7 mouse cellular contexts compared by ENCODE assay signal in the genomic region with DNA sequence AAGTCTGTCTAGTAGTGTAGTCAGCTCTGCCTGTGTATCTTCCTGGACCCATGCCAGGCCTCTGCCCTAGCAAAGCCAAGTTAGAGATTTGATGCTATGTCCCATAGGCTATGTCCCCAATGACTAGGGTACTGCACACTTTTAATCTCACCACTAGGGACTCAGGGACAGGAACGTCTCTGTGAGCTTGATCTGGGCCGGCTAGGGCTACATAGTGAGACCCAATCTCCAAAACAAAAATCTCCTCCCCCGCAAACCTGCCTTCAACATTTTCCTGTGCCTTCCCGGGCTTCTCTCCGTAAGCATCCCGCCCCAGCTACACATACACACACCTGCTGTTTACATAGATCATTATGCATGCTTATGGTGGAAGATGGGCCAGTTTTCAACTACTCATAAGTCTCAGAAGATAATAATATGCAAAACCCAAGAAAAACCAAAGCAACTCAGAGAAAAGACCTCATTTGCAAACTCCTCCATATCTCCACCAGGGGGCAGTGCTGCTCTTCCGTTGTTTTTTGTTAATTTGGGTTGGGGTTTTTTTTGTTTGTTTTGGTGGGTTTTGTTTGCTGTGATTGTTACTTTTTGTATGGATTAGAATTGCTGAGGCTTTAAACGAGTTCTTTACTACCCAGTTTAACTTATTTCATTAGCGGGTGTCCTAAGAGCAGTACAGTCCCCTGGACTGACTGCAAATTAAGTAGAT. TPM values are rescaled to one million over a fixed set of nuclear protein-coding genes. Genes with fewer than 3 reads are reported as not detected.
DNase-seq lines count a peak whose midpoint lies in the region; ATAC-seq and TF ChIP-seq lines count a peak whose summit lies in the region.

No protein-coding gene starts in this region.

- no peaks in the 10 kb centered on the region for H3K27me3 ChIP-seq in G1E (ENCODE audit: insufficient read depth, low read length)
- H3K27me3 ChIP-seq in hindbrain, embryonic 14.5 days (ENCODE audit: control insufficient read depth, insufficient read depth, low read length) = no peaks in the 10 kb centered on the region

- peak; percentile 93 for TF ChIP-seq CTCF in left cerebral cortex, adult 2 months (IDR thresholded peaks at IDR 0.05)
- TF ChIP-seq CTCF in G1E (IDR thresholded peaks at IDR 0.05; ENCODE audit: low read depth, low read length) = 0 out of 2 replicates have a peak, but pooled peaks have one; percentile 36

- no peak overlapping the region for H3K4me2 ChIP-seq in hindbrain, embryonic 14.5 days (replicated peaks)

- no peak for DNase-seq in left cerebral cortex, adult 2 months (ENCODE audit: extremely low spot score in 1 of 2, low spot score in 2 of 2)
- DNase-seq in left cerebral cortex, adult 8-10 months (ENCODE audit: low spot score in 2 of 2) = no peak
- DNase-seq in G1E (ENCODE audit: low spot score) = no peak
- peak; percentile 40 for DNase-seq in brain, adult 2 months (ENCODE audit: low read depth, low spot score)
- peak; percentile 83 for DNase-seq in hindbrain, embryonic 14.5 days (ENCODE audit: low spot score)
- DNase-seq in retina, embryonic 14.5 days (ENCODE audit: low spot score) = peak; percentile 84
- DNase-seq in spleen, postnatal 36 days (ENCODE audit: low spot score in 2 of 2) = no peak

- H3K4me1 ChIP-seq in G1E (ENCODE audit: insufficient read depth, low read depth, low read length) = peaks cover 5% of the 10 kb centered on the region; the same call in 1 of the 2 replicates
- H3K4me1 ChIP-seq in hindbrain, embryonic 14.5 days (replicated peaks; ENCODE audit: control insufficient read depth, insufficient read depth, low read length) = no peaks in the 10 kb centered on the region; the same call in 1 of the 2 replicates

- H3K27ac ChIP-seq in left cerebral cortex, adult 2 months = no peak overlapping the region
- no peak overlapping the region for H3K27ac ChIP-seq in hindbrain, embryonic 14.5 days

- H3K4me3 ChIP-seq in left cerebral cortex, adult 2 months = no peak overlapping the region
- no peak overlapping the region for H3K4me3 ChIP-seq in G1E (ENCODE audit: low read depth, low read length)
- H3K4me3 ChIP-seq in hindbrain, embryonic 14.5 days (replicated peaks; ENCODE audit: low read length) = no peak overlapping the region

- no peak overlapping the region for H3K9ac ChIP-seq in hindbrain, embryonic 14.5 days

- H3K9me3 ChIP-seq in G1E (replicated peaks) = no peaks in the 10 kb centered on the region
- H3K9me3 ChIP-seq in hindbrain, embryonic 14.5 days (ENCODE audit: control insufficient read depth, low read length) = no peaks in the 10 kb centered on the region

- H3K36me3 ChIP-seq in G1E (replicated peaks) = peaks cover 3% of the 10 kb centered on the region
- no peaks in the 10 kb centered on the region; the same call in 1 of the 2 replicates for H3K36me3 ChIP-seq in hindbrain, embryonic 14.5 days (replicated peaks; ENCODE audit: control insufficient read depth, insufficient read depth)

- intact Hi-C loops in left cerebral cortex, adult 2 months (cut with DNase I) = loop anchor here (5.0 kb wide), 1 partner anchor 963 kb away; no protein-coding TSS in a partner anchor

- no peak for ATAC-seq in G1E (ENCODE audit: extremely low read depth, insufficient number of reproducible peaks, low FRiP score, poor library complexity, severe bottlenecking)
- ATAC-seq in hindbrain, embryonic 14.5 days (ENCODE audit: low FRiP score) = no peak

- 28% methylated on average over 9 of the region's 9 CpGs for WGBS in hindbrain, embryonic 14.5 days

RNA-seq across cellular contexts. Expression of gene Alg2, which starts 54.7 kb away (rescaled TPM):
- 100 to 1,000 TPM; 114 to 117 TPM for total RNA-seq in left cerebral cortex, adult 2 months (2021)
- 100 to 1,000 TPM; 112 to 118 (median 114) TPM for total RNA-seq in left cerebral cortex, adult 8-10 months (2022)
- total RNA-seq in G1E (2014; fragmentation: Nextera tagmentation) = 57.4 and 74.1 TPM in 2 replicates
- 11.1 and 12.1 TPM in 2 replicates for total RNA-seq in G1E (2017)
- 9.2 and 15.2 TPM in 2 replicates for polyA plus RNA-seq in G1E (2012)
- polyA plus RNA-seq in hindbrain, embryonic 14.5 days (2014; fragmentation: Nextera tagmentation; extraction: Ambion mirVana) = 370 and 390 TPM in 2 replicates

RNA-seq across cellular contexts. Expression of gene Sec61b, which starts 55.0 kb away (rescaled TPM):
- 10 to 100 TPM; 37.8 to 45.7 TPM for total RNA-seq in left cerebral cortex, adult 2 months (2021)
- 10 to 100 TPM; 40.2 to 48.5 (median 41.3) TPM for total RNA-seq in left cerebral cortex, adult 8-10 months (2022)
- 75.2 and 77.9 TPM in 2 replicates for total RNA-seq in G1E (2014; fragmentation: Nextera tagmentation)
- 145 and 188 TPM in 2 replicates for total RNA-seq in G1E (2017)
- 119 and 157 TPM in 2 replicates for polyA plus RNA-seq in G1E (2012)
- polyA plus RNA-seq in hindbrain, embryonic 14.5 days (2014; fragmentation: Nextera tagmentation; extraction: Ambion mirVana) = 247 and 266 TPM in 2 replicates

Comparison
In these comparisons a context has a peak if more than half of its experiments do, and no peak if none do; other contexts are left out.
1. DNase-seq: peak in brain, adult 2 months (single experiment), hindbrain, embryonic 14.5 days (single experiment) and retina, embryonic 14.5 days (single experiment); none in left cerebral cortex, adult 2 months (0 of 2), left cerebral cortex, adult 8-10 months (0 of 2), G1E (single experiment) and spleen, postnatal 36 days (0 of 2).